Mouse (Mus musculus): ENCODE results near the gene Ryr3.
A peak's percentile ranks its signal among the peaks of the same experiment; 100 is the strongest.

The Ryr3 gene

GRCm38 (mm10) chr2:112765046-112765445 is 451.9 kb downstream of the Ryr3 start:
- peak; percentile 30 for DNase-seq

- peak; percentile 14 for DNase-seq
These were observed 452.6 kb downstream of the Ryr3 start for GRCm38 (mm10) chr2:112764274-112764673.

- no peak for DNase-seq
These were observed 454.9 kb downstream of the Ryr3 start for GRCm38 (mm10) chr2:112762006-112762405.

- no peak for DNase-seq
These were observed 455.5 kb downstream of the Ryr3 start for GRCm38 (mm10) chr2:112761196-112761913.

GRCm38 (mm10) chr2:112760692-112761091 is 456.2 kb downstream of the Ryr3 start:
- DNase-seq = no peak

GRCm38 (mm10) chr2:112759678-112760077 is 457.2 kb downstream of the Ryr3 start:
- no peak for DNase-seq

GRCm38 (mm10) chr2:112758732-112759131 is 458.2 kb downstream of the Ryr3 start:
- no peak for DNase-seq

GRCm38 (mm10) chr2:112753316-112753715 is 463.6 kb downstream of the Ryr3 start:
- DNase-seq = no peak

GRCm38 (mm10) chr2:112751416-112751815 is 465.5 kb downstream of the Ryr3 start:
- no peak for DNase-seq

GRCm38 (mm10) chr2:112748532-112748931 is 468.4 kb downstream of the Ryr3 start:
- DNase-seq = no peak

- no peak for DNase-seq
These were observed 484.0 kb downstream of the Ryr3 start for GRCm38 (mm10) chr2:112732942-112733341.

- DNase-seq = no peak
These were observed 489.1 kb downstream of the Ryr3 start for GRCm38 (mm10) chr2:112727842-112728241.

GRCm38 (mm10) chr2:112721217-112721616 is 495.7 kb downstream of the Ryr3 start:
- DNase-seq = no peak

- DNase-seq = no peak
These were observed 496.2 kb downstream of the Ryr3 start for GRCm38 (mm10) chr2:112720715-112721114.

- DNase-seq = peak; percentile 1
These were observed 502.2 kb downstream of the Ryr3 start for GRCm38 (mm10) chr2:112714648-112715047.

GRCm38 (mm10) chr2:112681817-112682216 is 535.1 kb downstream of the Ryr3 start:
- DNase-seq = no peak

GRCm38 (mm10) chr2:112677246-112677645 is 539.6 kb downstream of the Ryr3 start:
- DNase-seq = no peak

GRCm38 (mm10) chr2:112676721-112677120 is 540.2 kb downstream of the Ryr3 start:
- peak; percentile 2 for DNase-seq

GRCm38 (mm10) chr2:112676175-112676574 is 540.7 kb downstream of the Ryr3 start:
- no peak for DNase-seq

GRCm38 (mm10) chr2:112669461-112669860 is 547.4 kb downstream of the Ryr3 start:
- DNase-seq = no peak

- DNase-seq = no peak
These were observed 560.8 kb downstream of the Ryr3 start for GRCm38 (mm10) chr2:112656131-112656530.

- DNase-seq = no peak
These were observed 563.1 kb downstream of the Ryr3 start for GRCm38 (mm10) chr2:112653836-112654235.

- peak; percentile 3 for DNase-seq
These were observed 579.7 kb downstream of the Ryr3 start for GRCm38 (mm10) chr2:112637206-112637605.

GRCm38 (mm10) chr2:112632536-112632935 is 584.4 kb downstream of the Ryr3 start:
- DNase-seq = no peak

- no peak for DNase-seq
These were observed 586.2 kb downstream of the Ryr3 start for GRCm38 (mm10) chr2:112630669-112631068.

All from lung, postnatal 36 days (tissue).